Mouse (Mus musculus) heart, adult 8-10 months (tissue): ENCODE results near the gene Zfp622. TPM values are rescaled to one million over a fixed set of nuclear protein-coding genes. Genes with fewer than 3 reads are reported as not detected.

Source experiments
- DNase-seq: peaks from one replicate; pipeline ENCODE4 v3.0.0; 2022; ENCODE audit warnings: low spot score
- total RNA-seq, 4 experiments: library from RNA; stranded (reverse); gene quantifications; 2 replicates each; pipeline ENCODE4 v1.2.4; 2022

Zfp622 gene
- 10 to 100 TPM; 20.4 to 26.6 (median 24.4) TPM for total RNA-seq

DNA sequence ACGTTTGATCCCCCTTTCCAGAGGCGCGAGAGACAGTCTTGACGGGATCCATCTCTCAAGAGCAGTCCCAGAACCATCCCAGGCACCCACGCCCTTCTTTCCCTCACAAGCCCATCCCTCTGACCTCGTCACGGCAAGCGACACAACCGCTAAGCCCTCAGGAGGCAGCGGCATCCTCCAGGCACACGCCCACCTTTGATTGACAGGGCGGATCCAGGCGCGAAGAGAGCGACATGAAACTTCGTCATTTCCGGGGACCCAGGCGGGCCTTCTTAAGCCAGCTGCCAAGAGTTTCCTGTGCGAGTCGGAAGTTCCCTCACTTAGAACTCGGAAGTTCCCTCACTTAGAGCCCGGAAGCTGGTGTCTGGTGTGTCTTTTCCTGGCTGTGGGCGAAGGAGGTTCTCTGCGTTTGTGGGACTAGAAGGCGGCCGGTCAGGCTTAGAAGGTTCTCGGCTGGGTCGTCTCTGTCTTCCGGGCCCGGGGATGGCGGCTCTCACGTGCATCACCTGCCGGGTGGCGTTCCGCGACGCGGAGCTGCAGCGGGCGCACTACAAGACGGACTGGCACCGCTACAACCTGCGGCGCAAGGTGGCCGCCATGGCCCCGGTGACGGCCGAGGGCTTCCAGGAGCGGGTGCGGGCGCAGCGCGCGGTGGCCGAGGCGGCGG is at the start of gene Zfp622:
TSS of gene Zfp622 (plus strand) at position 300 of the 667 bp plus-strand sequence.
- peak; percentile 96 for DNase-seq

DNA sequence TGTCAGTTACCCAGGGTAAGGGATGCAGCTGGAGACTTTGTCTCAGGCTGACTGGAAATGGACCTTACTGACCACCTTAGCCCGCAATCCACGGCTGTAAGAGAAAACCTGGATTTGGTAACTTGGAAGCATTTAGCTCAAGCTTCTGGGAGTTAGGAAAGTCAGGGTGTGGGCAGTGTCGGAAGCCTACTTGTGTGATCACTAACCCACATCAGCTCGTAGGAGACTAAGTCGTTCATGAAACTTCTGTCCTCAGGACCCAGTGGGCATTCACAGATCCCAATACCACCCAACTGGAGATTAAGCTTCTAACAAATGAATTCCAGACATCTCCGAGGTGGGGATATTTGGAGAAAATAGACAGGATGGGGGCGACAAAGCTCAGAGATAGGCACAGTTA is 49.8 kb upstream of the Zfp622 start:
- no peak for DNase-seq

DNA sequence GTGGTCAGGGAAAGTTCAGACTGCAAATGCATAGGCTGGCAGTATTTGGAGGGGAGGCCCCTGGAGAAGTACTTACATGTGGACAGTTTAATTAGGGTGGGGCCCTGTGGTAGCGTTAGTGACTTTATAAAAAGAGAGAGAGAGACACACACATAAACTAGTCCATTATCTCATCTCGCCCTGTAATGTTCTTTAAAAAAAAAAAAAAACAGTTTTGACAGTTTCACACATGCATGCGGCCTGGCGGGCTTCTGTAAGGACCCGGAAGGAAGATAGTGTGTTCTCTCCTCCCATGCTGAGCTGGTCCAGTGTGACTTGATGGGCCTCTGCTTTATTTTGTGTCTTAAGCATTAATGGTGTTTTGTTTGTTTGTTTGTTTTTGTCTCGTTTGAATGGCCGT is 45.7 kb upstream of the Zfp622 start:
- no peak for DNase-seq

DNA sequence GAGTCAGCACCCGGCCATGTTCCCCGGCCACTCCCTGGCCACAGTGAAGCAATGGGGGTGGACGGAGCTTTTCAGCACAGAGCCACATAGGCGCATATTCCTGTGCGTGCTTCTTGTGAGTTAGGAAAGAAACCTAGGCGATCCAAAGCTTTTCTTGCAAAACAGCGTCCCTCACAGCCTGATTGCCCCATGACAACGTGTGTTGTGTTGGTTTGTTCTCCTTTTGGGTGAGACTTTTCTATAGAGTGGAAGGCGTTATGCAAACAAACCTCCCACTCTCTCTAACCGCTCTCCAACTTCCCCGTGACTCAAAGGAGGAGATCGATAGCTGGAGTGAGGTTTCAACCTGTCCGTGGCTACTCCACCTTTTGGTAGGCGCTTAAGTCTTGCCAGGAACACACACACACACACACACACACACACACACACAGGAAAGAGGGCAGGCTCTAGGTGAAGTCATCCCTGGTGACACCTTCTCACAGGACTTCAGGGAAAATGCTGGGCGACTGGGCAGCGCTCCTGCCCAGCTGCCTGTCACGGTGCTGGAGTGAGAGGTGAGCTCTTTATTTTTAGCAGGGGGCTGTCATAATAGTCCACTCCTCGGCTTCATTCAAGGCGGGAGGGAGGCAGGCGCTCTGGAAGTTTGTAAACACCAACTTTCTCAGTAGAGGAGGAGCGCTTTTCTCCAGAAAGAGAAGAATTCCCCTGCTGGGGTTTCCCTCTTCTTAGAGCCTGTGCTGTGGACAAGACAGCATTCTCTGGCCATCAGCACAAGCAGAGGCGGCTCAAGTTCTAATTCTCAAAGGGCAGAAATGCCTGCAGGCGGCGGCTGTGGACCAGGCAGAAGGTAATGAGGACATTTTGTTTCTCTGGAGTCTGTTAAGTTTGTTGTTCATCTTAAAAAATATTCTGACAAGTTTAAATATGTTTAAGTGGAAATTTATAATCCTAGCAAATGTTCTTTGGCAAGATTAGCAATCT is 43.5 kb upstream of the Zfp622 start:
- DNase-seq: no peak

DNA sequence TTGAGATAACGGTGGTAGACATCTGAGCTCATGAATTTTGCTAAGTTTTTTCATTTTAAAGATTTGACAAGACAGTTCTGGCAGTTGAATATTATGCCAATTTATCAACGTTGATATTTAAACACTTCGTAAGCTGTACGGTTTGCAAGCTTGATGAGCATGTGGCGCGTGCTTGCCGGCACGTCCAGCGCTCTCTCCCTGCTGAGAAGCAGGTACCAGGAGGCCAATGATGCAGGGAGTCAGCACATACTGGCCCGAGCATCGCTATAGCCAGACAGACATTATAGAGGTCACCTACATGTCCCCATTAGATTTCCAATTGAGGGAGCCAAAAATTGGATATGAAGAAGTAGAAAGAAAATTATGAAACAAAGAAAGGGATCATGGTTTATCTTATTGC is 42.7 kb upstream of the Zfp622 start:
- no peak for DNase-seq

DNA sequence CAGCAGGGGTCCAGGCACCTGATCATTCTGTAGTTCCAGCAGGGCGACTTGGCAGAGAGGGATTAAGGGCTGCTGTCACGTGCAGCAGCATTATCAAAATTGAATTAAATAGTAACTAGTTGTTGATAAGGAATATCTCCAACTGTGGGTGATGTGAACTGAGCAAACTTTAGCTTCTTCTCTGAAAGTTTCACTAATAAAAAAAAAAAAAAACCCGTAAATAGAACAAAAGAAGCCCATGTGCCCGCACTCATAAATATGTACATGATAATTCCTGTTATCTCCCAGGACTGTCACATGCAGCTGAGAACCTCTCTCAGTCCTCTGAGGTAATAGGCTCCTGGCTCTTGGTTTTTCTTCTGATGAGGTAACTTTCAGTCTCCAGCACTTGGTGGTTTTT is 41.8 kb upstream of the Zfp622 start:
- no peak for DNase-seq

DNA sequence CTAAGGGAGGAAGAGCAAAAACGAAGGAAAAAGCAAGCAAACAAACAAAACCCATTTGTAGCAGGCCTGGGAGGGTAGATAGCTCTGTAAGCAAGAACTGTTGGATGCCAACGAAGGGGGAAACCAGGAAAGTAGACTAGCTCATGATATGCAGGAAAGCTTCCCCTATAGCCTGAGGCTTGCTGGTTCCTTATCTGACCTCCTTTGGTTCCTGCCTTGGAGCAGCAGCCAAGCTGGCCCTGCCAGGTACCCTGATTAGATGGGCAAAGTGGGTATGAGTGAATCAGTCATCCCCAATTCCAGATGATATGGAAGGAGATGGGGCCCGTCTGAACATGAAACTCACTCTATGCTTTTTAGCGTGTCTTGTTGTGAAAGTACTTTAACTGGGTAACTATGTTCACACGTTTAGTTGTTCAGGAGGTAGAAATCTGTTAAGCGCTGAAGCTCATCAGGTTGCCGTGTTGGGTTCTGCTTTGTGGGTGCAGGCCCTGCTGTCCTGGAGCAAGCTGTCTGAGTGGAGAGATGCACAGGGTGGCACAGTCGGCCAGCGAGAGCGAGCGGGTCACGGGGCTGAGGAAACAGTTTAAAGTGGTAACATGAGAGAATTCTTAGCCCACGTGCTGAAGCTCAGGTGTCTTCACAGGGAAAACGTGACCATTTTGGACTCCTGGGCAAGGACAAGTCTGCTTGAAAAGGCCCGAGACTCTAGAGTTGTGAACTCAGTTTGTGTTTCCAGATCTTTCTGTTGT is 40.6 kb upstream of the Zfp622 start:
- DNase-seq: no peak

DNA sequence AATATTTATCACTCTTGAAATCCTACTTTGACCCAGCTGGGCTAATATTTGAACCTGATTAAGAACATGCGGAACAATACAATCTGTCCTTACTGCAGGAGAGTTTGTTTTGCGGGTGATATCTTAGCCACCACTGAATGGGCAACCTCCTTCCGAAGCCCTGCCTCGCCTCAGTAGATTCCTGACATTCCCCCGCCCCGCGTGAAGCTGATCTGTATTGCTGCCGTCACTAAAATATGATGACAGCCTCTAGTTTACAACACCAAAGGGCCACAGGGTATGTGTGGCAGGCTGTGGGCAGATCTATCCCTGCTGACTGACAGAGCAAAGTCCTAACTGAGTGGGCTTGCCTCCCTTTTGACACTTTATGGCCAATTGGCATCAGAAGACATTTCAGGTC is 38.9 kb upstream of the Zfp622 start:
- no peak for DNase-seq

DNA sequence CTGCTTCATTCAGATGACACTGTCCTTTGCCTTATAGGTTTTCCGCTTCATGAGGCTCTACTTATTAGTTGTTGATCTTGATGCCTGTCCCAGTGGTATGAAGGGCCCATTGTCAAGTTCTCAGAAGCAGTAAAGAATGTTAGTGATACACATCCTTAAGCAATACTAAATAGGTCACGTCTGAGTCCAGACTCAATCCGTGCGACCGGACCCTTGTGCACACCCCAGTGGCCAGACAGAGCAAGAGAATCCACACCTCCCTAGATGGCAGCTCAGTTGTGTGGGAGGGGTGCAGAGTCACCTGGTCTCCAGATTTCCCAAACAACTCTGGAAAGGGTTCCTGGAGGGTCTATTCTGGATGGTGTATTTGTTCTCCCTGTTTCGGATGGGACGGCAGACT is 37.7 kb upstream of the Zfp622 start:
- no peak for DNase-seq

DNA sequence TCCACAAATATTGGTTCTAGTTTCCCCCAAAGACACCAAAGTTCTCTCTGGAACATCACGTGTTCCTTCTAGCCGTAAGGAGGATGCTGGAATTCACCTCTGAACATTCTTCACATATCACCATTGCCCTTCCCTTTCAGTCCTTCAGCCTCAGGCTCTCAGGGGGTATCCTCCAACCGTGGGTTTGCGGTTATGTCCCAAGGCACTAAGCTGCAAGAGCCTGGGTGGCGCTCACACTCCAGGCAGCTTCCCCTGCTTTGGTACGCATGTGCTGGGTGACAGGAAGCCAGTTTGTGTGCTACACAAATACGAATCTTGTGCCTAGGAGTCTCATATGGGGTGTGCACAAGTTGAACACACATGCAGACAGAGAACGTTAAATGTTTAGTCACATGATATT is 36.8 kb upstream of the Zfp622 start:
- no peak for DNase-seq

DNA sequence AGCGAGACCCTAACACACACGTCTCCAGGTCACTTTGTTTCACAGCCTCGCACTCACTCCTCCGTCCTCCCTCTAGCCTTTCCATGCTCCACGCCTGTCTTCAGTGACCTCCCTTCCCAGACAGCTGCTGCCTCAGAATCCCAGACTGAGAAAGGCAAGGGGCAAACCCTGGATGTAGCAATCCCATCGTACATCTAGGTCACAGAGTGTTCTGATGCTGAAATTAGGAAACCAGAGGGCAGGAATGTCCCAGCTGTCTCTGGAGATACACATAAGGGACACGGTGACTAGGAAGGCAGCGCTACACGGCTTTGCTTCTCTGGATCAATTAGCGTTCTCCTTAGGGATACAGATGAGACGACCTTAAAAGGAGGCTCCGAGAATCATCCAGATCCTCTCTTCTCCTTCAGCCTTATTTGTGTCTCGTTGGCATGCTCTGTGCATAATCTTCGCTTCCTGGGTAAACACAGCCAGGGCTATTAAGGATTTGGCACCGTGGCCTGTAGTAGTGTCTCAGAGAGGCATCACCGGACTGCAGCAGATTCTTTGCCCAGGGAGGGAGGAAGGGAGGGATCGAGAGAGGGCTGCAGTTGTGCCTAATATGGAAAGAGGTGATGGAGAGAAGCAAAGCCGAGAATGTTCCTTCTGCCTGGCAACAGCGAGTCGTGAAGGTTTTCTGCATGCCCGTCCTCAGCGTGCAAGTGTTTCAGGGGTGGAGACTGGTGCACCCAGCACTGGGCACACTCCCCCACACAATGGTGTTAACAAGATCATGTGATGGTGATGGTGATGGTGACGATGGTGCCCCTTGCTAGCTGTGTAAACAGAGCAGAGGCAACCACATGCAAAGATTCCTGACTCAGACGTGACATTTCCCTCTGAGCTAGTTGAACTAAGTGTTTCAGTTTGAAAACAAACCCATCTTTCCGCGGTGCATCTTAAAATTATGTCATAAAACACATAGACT is 35.6 kb upstream of the Zfp622 start:
- no peak for DNase-seq

DNA sequence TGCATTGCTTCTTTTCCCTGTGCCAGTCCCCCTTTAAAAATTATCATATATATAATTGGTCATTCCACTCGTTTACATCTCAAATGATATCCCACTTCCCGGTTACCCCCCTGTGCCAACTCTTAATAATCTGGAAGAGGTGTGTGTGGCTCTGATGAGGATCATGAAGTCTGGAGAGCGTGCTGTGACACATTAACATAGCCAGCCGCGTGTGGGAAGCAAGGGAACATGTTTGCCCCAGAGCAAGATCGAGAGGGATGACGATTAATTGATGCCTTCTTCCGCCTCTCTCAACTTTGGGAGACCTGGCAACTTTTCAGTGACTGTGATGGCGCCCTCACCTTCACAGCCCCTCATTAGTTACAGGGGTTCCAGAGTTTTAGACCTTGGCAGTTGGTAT is 34.5 kb upstream of the Zfp622 start:
- DNase-seq: no peak

DNA sequence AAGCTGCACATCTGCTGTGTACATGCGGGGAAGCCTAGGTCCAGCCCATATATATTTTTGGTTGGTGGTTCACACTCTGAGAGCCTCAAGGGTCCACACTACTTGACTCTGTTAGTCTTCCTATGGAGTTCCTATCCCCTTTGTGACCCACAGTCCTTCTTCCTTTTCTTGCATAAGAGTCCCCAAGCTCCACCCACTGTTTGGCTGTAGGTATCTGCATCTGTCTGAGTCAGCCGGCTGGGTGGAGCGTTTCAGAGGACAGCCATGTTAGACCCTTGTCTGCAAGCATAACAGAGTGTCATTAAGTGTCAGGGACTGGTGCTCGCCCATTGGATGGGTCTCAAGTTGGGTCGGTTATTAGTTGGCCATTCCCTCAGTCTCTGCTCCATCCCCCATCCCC is 33.6 kb upstream of the Zfp622 start:
- no peak for DNase-seq

DNA sequence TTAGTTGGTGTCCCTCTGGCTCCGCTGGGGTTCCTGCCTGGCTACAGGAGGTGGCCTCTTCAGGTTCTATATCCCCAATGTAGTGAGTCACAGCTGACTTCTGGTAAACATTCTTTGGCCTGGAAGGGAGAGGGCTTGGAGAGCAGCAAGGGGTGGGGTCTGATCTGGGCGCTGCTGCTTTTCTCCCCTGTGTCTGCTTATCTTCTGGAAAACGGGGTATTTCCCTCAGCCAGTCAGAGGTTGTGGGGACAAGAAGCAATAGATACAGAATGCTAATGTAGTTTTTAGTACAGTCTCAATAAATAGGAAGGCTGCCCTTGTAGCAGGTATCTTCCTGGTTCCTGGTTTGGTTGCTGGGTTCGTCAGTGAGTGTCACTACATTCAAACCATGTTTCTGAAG is 33.1 kb upstream of the Zfp622 start:
- DNase-seq: no peak

DNA sequence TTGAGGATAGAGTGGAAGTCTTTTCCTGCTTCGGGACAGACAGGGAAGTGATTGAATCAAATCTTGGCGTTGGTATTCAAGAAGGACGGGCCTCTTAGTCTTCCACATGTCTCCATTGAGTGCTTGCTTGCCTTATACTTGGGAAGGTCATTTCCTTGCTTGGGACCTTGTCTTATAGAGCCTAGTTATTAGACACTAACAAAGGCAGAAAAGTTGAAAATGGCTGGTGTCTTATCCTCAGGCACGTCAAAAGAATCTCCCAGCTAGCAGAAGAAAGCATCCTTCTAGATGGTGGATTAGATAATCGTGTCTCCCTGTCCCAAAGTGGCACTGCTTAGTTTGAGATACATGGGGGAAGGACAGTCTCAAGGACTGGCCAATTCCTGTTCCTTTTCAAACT is 28.2 kb upstream of the Zfp622 start:
- DNase-seq: no peak

DNA sequence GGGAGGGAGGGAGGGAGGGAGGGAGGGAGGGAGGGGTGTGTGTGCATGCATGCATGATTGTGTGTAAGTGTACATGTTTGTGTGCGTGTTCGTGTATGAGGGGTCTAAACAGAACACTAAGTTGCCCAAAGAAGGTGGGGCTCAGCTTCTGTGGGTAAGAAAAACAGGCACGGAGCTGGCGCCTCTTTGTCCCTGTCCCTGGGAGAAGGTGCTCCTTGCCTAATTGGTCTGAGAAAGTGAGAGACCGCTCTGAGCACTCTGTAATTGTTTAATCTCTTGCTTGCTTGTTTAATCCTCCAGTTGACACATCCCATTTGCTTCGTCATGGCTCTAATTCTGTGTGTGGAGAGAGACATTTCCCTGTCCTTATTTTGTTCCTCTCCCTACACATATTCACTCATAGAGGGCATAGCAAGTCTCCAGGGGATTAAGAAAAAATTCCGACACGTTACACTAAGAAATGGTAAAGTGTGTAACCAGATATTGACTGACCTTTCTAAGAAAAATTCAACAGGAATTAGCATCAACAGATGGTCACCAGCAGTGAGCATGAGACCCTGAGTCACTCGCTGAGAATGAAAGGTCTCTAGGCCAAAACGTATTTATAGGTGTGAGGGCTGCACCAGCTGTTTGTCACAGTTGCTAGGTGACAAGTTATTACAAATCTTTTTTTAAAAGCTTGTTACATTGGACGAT is 27.6 kb upstream of the Zfp622 start:
- DNase-seq: no peak

DNA sequence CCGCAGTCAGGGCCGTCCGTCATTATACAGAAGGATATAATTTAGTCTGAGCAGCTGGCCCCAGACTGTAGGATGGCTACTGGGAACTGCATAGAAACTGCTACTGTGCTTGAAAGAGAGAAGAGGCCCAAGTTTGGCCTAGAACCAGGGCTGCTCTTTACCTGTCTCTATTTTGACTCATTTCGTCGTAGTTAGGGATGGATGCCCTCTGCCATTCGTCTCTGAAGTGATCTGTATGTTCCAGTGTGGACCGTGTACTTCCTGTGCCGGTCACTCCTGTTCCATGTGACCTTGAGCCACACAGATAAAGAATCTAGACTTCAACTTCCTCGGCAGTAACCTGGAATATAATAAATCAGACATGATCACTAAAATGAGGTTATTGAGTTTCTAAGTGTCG is 26.5 kb upstream of the Zfp622 start:
- DNase-seq: no peak

DNA sequence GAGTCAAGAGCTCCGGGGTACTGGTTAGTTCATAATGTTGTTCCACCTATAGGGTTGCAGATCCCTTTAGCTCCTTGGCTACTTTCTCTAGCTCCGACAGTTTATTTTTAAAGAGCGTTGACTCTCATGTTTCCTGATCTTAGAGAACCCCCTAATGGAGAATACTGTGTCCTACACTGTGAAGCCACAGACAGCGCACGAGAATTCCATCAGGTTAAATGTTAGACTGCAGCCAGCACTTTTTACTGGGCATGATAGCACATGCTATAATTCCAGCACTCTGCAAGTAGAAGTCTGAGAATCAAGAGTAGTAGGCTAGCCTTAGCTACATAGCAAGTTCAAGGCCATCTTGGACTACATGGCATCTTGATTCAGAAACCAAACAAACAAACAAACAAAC is 24.8 kb upstream of the Zfp622 start:
- DNase-seq: no peak

DNA sequence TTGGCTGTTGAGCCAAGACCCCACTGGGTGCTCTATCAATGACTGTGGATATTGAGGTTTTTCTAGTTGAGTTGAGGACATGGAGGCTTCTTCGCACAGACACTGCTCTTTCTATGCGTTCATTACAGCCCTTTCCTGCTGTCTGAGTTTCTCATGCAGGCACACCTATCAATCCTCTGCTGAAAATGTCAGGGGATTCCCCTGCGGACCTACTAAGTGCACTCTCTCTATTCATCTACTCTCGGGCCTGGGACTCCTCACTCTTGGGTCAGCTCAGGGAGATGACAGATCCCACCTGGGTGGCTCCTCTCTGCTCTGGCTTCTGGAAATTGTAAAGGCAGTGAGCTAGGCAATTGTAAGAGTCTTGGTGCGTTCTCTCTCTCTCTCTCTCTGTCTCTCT is 23.9 kb upstream of the Zfp622 start:
- no peak for DNase-seq

DNA sequence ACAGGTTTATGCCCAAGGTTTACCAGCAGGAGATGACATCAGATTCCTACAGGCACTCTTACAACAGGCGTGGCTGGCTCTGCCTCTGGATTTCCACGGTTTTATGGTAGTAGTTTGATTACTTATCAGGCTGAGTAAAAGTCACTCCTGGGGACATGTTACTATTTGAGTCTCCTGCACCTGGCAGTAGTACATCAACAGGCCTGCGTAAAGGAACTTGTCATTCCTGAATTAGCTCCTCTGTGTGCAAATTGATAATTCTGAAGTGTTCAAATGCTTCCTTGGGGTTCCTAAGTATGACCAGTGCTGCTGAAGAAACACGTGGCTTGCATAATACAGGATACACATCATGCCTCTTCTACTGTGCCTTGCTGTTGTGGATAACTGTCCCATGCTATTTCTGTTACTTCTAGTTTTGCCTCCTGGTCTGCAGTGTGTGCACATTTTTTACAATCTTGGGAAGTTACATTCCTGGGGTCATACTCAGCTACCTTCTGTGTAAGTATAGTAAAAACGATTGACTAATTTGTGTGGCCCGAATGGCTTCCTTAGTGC is 17.9 kb upstream of the Zfp622 start:
- DNase-seq: no peak
